Mouse (Mus musculus) megakaryocyte, embryonic 14.5 days (primary cell): ENCODE data around the gene Snap47.

ENCODE experiments used
- FLI1 ChIP-seq: IDR thresholded peaks from 2 replicates; pipeline ENCODE4 v1.6.1; 2012; ENCODE audit warnings: low read length, inconsistent platforms, mixed read lengths
- GATA1 ChIP-seq: IDR thresholded peaks from 3 replicates; pipeline ENCODE4 v1.6.1; 2012; ENCODE audit warnings: mixed read lengths, low read length, inconsistent platforms, borderline replicate concordance

- TF ChIP-seq GATA1 (no peak), FLI1 (no peak)
Measured at GRCm38 (mm10) chr11:59364417-59364816, 86.6 kb downstream of the Snap47 start.
